Mouse (Mus musculus): ENCODE measurements around the gene Lmo2. TPM values are rescaled to one million over a fixed set of nuclear protein-coding genes. Genes with fewer than 3 reads are reported as not detected.

Lmo2 gene
- total RNA-seq, 2 experiments from 2014 or later, result 19.0 to 19.8 TPM

GRCm38 (mm10) chr2:103939003-103939402 lies 18.8 kb upstream of the Lmo2 start:
- no peak for DNase-seq (ENCODE audit: low spot score in 2 of 2)

- DNase-seq (ENCODE audit: low spot score in 2 of 2), result no peak
Measured at GRCm38 (mm10) chr2:103941085-103941484, 16.7 kb upstream of the Lmo2 start.

GRCm38 (mm10) chr2:103944859-103945258 lies 12.9 kb upstream of the Lmo2 start:
- no peak for DNase-seq (ENCODE audit: low spot score in 2 of 2)

GRCm38 (mm10) chr2:103945571-103946092 lies 12.2 kb upstream of the Lmo2 start:
- DNase-seq (ENCODE audit: low spot score in 2 of 2), result no peak

GRCm38 (mm10) chr2:103946892-103947291 lies 10.9 kb upstream of the Lmo2 start:
- no peak for DNase-seq (ENCODE audit: low spot score in 2 of 2)

- DNase-seq (ENCODE audit: low spot score in 2 of 2), result no peak
Measured at GRCm38 (mm10) chr2:103947982-103948655, 9.7 kb upstream of the Lmo2 start.

GRCm38 (mm10) chr2:103953050-103953835 lies 4.5 kb upstream of the Lmo2 start:
- DNase-seq (ENCODE audit: low spot score in 2 of 2), result peak in 1 of 2 experiments; percentile 50

- DNase-seq (ENCODE audit: low spot score in 2 of 2), result no peak
Measured at GRCm38 (mm10) chr2:103955714-103956113, 2.1 kb upstream of the Lmo2 start.

- no peak for DNase-seq (ENCODE audit: low spot score in 2 of 2)
Measured at GRCm38 (mm10) chr2:103956867-103957266, 919 bp upstream of the Lmo2 start.

- no peak for DNase-seq (ENCODE audit: low spot score in 2 of 2)
Measured at GRCm38 (mm10) chr2:103958634-103959033, 848 bp downstream of the Lmo2 start.

- no peak for DNase-seq (ENCODE audit: low spot score in 2 of 2)
Measured at GRCm38 (mm10) chr2:103959066-103959465, 1.3 kb downstream of the Lmo2 start.

GRCm38 (mm10) chr2:103959574-103959973 lies 1.8 kb downstream of the Lmo2 start:
- no peak for DNase-seq (ENCODE audit: low spot score in 2 of 2)

- DNase-seq (ENCODE audit: low spot score in 2 of 2), result peak in 1 of 2 experiments; percentile 51
Measured at GRCm38 (mm10) chr2:103962349-103962748, 4.6 kb downstream of the Lmo2 start.

GRCm38 (mm10) chr2:103965391-103965790 lies 7.6 kb downstream of the Lmo2 start:
- no peak for DNase-seq (ENCODE audit: low spot score in 2 of 2)

- no peak for DNase-seq (ENCODE audit: low spot score in 2 of 2)
Measured at GRCm38 (mm10) chr2:103968186-103968585, 10.4 kb downstream of the Lmo2 start.

- DNase-seq (ENCODE audit: low spot score in 2 of 2), result no peak
Measured at GRCm38 (mm10) chr2:103968919-103969436, 11.2 kb downstream of the Lmo2 start.

GRCm38 (mm10) chr2:103969437-103970040 lies 11.8 kb downstream of the Lmo2 start:
- DNase-seq (ENCODE audit: low spot score in 2 of 2), result peak; percentile 47 to 66

- DNase-seq (ENCODE audit: low spot score in 2 of 2), result peak in 1 of 2 experiments; percentile 25
Measured at GRCm38 (mm10) chr2:103970041-103970790, 12.4 kb downstream of the Lmo2 start.

- DNase-seq (ENCODE audit: low spot score in 2 of 2), result no peak
Measured at GRCm38 (mm10) chr2:103970791-103971649, 13.2 kb downstream of the Lmo2 start.

- no peak for DNase-seq (ENCODE audit: low spot score in 2 of 2)
Measured at GRCm38 (mm10) chr2:103971838-103972237, 14.1 kb downstream of the Lmo2 start.

Data from layer of hippocampus, adult 18-20 months (tissue).